20 mouse cellular contexts compared by ENCODE assay signal in the genomic region with DNA sequence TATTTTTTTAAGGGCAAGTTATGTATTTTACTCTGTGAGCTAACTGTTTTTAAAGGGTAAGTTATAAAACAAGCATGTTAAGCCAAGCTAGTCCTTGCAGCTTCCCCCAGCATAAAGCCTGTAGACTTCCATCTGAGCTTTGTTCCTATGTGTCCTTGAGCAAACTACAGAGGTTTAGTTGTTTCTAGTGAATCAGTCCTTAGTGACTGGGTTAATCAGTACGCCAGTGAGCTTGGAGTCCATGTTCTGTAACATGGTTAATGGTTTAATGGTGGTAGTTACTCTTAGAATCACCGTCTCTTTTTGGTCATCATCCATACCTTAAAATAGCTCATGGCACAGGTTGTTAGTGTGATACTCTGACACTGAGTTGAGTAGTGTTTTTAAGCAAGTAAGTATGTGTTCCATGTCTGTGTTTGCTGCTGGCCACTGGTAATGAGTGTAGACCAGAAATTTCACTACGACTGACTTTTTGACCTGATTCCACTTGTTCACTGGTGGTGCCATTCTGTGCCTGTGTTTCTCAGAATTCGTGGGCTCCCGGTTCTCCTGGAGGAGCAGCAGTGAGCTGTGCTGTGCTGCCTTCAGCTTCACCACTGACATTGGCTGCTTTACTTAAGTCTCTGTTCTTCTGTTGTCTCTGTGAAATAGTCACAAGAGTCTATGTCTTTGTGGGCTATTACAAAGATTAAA. TPM values are rescaled to one million over a fixed set of nuclear protein-coding genes. Genes with fewer than 3 reads are reported as not detected.
DNase-seq lines count a peak whose midpoint lies in the region; ATAC-seq and TF ChIP-seq lines count a peak whose summit lies in the region.
"Had no signal": no experiment of that assay in that cellular context is flagged by ENCODE, and none has a peak within 500 bp of the region (broad histone marks: within the 10 kb centered on the region; RNA-seq: fewer than 3 reads in every experiment).

No protein-coding gene starts in this region.

- DNase-seq in kidney, adult 18-20 months: peak; percentile 30
- no peak for DNase-seq in kidney, postnatal 14 days
- peak; percentile 65 for DNase-seq in liver, adult 2 months (ENCODE audit: extremely low read depth, low read depth, low spot score)
- no peak for DNase-seq in liver, embryonic 11.5 days (ENCODE audit: low spot score)
- DNase-seq in kidney, postnatal 36 days: peak; percentile 30 to 43
- DNase-seq in gastrocnemius, postnatal 25 days: no peak
- DNase-seq: adrenal gland, adult 2 months; adrenal gland, postnatal 25 days; cerebellum, adult 18-20 months; cerebellum, adult 9-11 months; gastrocnemius, adult 2 months; gastrocnemius, postnatal 36 days; heart, adult 18-20 months; heart, postnatal 36 days had no signal

- no peaks in the 10 kb centered on the region for H3K27me3 ChIP-seq in liver, adult 2 months (ENCODE audit: control insufficient read depth, insufficient read depth, low read length)
- no peaks in the 10 kb centered on the region for H3K27me3 ChIP-seq in liver, embryonic 11.5 days (replicated peaks; ENCODE audit: control insufficient read depth, insufficient read depth, low read length)
- H3K27me3 ChIP-seq in kidney, embryonic 16.5 days (ENCODE audit: insufficient read depth, low read length): no peaks in the 10 kb centered on the region
- no peaks in the 10 kb centered on the region for H3K27me3 ChIP-seq in forebrain, embryonic 16.5 days (replicated peaks; ENCODE audit: control insufficient read depth, insufficient read depth, low read length)
- H3K27me3 ChIP-seq: forebrain, embryonic 13.5 days; hindbrain, embryonic 12.5 days had no signal

- H3K4me3 ChIP-seq in liver, adult 2 months (ENCODE audit: insufficient read depth, low read depth, low read length): no peak overlapping the region
- no peak overlapping the region for H3K4me3 ChIP-seq in liver, embryonic 11.5 days (ENCODE audit: low read depth, low read length)
- H3K4me3 ChIP-seq in kidney, embryonic 16.5 days (ENCODE audit: low read length): no peak overlapping the region
- no peak overlapping the region for H3K4me3 ChIP-seq in forebrain, embryonic 16.5 days (replicated peaks; ENCODE audit: low read length)
- H3K4me3 ChIP-seq: embryonic facial prominence, embryonic 10.5 days; forebrain, embryonic 13.5 days; gastrocnemius, adult 2 months; heart, embryonic 10.5 days; hindbrain, embryonic 12.5 days had no signal

- H3K27ac ChIP-seq in liver, adult 2 months (replicated peaks; ENCODE audit: insufficient read depth, low read depth, low read length): peak overlapping the region; percentile 33
- H3K27ac ChIP-seq in liver, embryonic 11.5 days (ENCODE audit: low read depth, low read length): no peak overlapping the region
- 0 out of 2 replicates have a peak overlapping the region, but pooled peaks have one; percentile 29 for H3K27ac ChIP-seq in kidney, embryonic 16.5 days (ENCODE audit: low read length)
- no peak overlapping the region for H3K27ac ChIP-seq in forebrain, embryonic 16.5 days (ENCODE audit: low read length)
- H3K27ac ChIP-seq: embryonic facial prominence, embryonic 10.5 days; forebrain, embryonic 13.5 days; gastrocnemius, adult 2 months; heart, embryonic 10.5 days; hindbrain, embryonic 12.5 days had no signal

- peaks cover 21% of the 10 kb centered on the region for H3K79me2 ChIP-seq in liver, adult 2 months (ENCODE audit: control insufficient read depth, insufficient read depth, low read length)

- TF ChIP-seq POLR2A in liver, adult 2 months (IDR thresholded peaks at IDR 0.05; ENCODE audit: extremely low read depth, insufficient read depth, low read length): no peak

- ATAC-seq in liver, embryonic 11.5 days (replicated peaks; ENCODE audit: low FRiP score): no peak
- ATAC-seq in kidney, embryonic 16.5 days (ENCODE audit: low FRiP score, low TSS enrichment): peak; percentile 65; the same call in 1 of the 2 replicates
- ATAC-seq in forebrain, embryonic 16.5 days: no peak
- ATAC-seq: forebrain, embryonic 13.5 days had no signal

- no peak for TF ChIP-seq CTCF in liver, adult 2 months (IDR thresholded peaks at IDR 0.05; ENCODE audit: low read depth, low read length)

- no peak overlapping the region for H3K9ac ChIP-seq in liver, adult 2 months (ENCODE audit: low read depth, low read length)
- no peak overlapping the region for H3K9ac ChIP-seq in liver, embryonic 11.5 days (ENCODE audit: low read depth, low read length)
- H3K9ac ChIP-seq in kidney, embryonic 16.5 days (replicated peaks; ENCODE audit: low read length): no peak overlapping the region
- H3K9ac ChIP-seq in forebrain, embryonic 16.5 days (replicated peaks; ENCODE audit: low read depth, low read length): no peak overlapping the region
- H3K9ac ChIP-seq: forebrain, embryonic 13.5 days; hindbrain, embryonic 12.5 days had no signal

- 19% methylated on average over 5 of the region's 5 CpGs for WGBS in liver, adult 2 months
- WGBS in liver, embryonic 11.5 days: 76% methylated on average over 5 of the region's 5 CpGs
- WGBS in kidney, embryonic 16.5 days: 77% methylated on average over 5 of the region's 5 CpGs
- WGBS in forebrain, embryonic 16.5 days: 85% methylated on average over 5 of the region's 5 CpGs

- no peaks in the 10 kb centered on the region for H3K9me3 ChIP-seq in liver, embryonic 11.5 days (ENCODE audit: control insufficient read depth, low read length)
- H3K9me3 ChIP-seq in kidney, embryonic 16.5 days (ENCODE audit: low read length): no peaks in the 10 kb centered on the region
- H3K9me3 ChIP-seq in forebrain, embryonic 16.5 days (ENCODE audit: control insufficient read depth, low read length): no peaks in the 10 kb centered on the region
- H3K9me3 ChIP-seq: embryonic facial prominence, embryonic 10.5 days; forebrain, embryonic 13.5 days; heart, embryonic 10.5 days; hindbrain, embryonic 12.5 days had no signal

- no peaks in the 10 kb centered on the region for H3K36me3 ChIP-seq in liver, adult 2 months (ENCODE audit: control insufficient read depth, insufficient read depth, low read length)
- no peaks in the 10 kb centered on the region for H3K36me3 ChIP-seq in liver, embryonic 11.5 days (ENCODE audit: control insufficient read depth, insufficient read depth, low read length)
- no peaks in the 10 kb centered on the region for H3K36me3 ChIP-seq in kidney, embryonic 16.5 days (ENCODE audit: insufficient read depth, low read length)
- H3K36me3 ChIP-seq in forebrain, embryonic 16.5 days (ENCODE audit: control insufficient read depth, insufficient read depth): no peaks in the 10 kb centered on the region
- H3K36me3 ChIP-seq: hindbrain, embryonic 12.5 days had no signal

- no peak overlapping the region for H3K4me2 ChIP-seq in liver, embryonic 11.5 days
- H3K4me2 ChIP-seq in kidney, embryonic 16.5 days (replicated peaks; ENCODE audit: low read depth, low read length): no peak overlapping the region
- no peak overlapping the region for H3K4me2 ChIP-seq in forebrain, embryonic 16.5 days (ENCODE audit: low read length)
- H3K4me2 ChIP-seq: forebrain, embryonic 13.5 days; hindbrain, embryonic 12.5 days had no signal

- peaks cover 11% of the 10 kb centered on the region; the same call in 1 of the 2 replicates for H3K4me1 ChIP-seq in liver, adult 2 months (ENCODE audit: control insufficient read depth, insufficient read depth, low read length)
- H3K4me1 ChIP-seq in liver, embryonic 11.5 days (replicated peaks; ENCODE audit: control insufficient read depth, insufficient read depth, low read length): no peaks in the 10 kb centered on the region
- peaks cover 34% of the 10 kb centered on the region for H3K4me1 ChIP-seq in kidney, embryonic 16.5 days (ENCODE audit: insufficient read depth, low read length)
- peaks cover 12% of the 10 kb centered on the region for H3K4me1 ChIP-seq in forebrain, embryonic 16.5 days (replicated peaks; ENCODE audit: control insufficient read depth, insufficient read depth, low read length)
- H3K4me1 ChIP-seq: embryonic facial prominence, embryonic 10.5 days had no signal

RNA-seq across cellular contexts. Expression of gene Reps1, which starts 18.9 kb away (rescaled TPM):
- total RNA-seq in liver, adult 2 months (2014; rRNA removed): 12.2 and 12.4 TPM in 2 replicates
- 16.0 and 17.6 TPM in 2 replicates for polyA plus RNA-seq in liver, adult 2 months (2012; rRNA removed)
- polyA plus RNA-seq in liver, embryonic 11.5 days (2014; fragmentation: Nextera tagmentation; extraction: Ambion mirVana): 13.3 and 17.8 TPM in 2 replicates
- polyA plus RNA-seq in kidney, embryonic 16.5 days (2015; fragmentation: Nextera tagmentation; extraction: Ambion mirVana): 10.0 and 12.8 TPM in 2 replicates
- 10 to 100 TPM; 19.7 to 23.8 TPM for total RNA-seq in gastrocnemius, postnatal 25 days (2021)
- 12.1 and 15.4 TPM in 2 replicates for polyA plus RNA-seq in forebrain, embryonic 16.5 days (2015; fragmentation: Nextera tagmentation; extraction: Ambion mirVana)

RNA-seq across cellular contexts. Expression of gene Abracl, which starts 51.4 kb away (rescaled TPM):
- 13.2 and 14.3 TPM in 2 replicates for total RNA-seq in liver, adult 2 months (2014; rRNA removed)
- 5.8 and 6.3 TPM in 2 replicates for polyA plus RNA-seq in liver, adult 2 months (2012; rRNA removed)
- 109 and 115 TPM in 2 replicates for polyA plus RNA-seq in liver, embryonic 11.5 days (2014; fragmentation: Nextera tagmentation; extraction: Ambion mirVana)
- 102 and 111 TPM in 2 replicates for polyA plus RNA-seq in kidney, embryonic 16.5 days (2015; fragmentation: Nextera tagmentation; extraction: Ambion mirVana)
- 1 to 10 TPM; 6.3 to 7.8 TPM for total RNA-seq in gastrocnemius, postnatal 25 days (2021)
- polyA plus RNA-seq in forebrain, embryonic 16.5 days (2015; fragmentation: Nextera tagmentation; extraction: Ambion mirVana): 193 and 229 TPM in 2 replicates

Comparison
In these comparisons a context has a peak if more than half of its experiments do, and no peak if none do; other contexts are left out.
1. DNase-seq: peak in kidney, adult 18-20 months (single experiment), liver, adult 2 months (single experiment) and kidney, postnatal 36 days (2 of 2); none in kidney, postnatal 14 days (single experiment), liver, embryonic 11.5 days (single experiment) and gastrocnemius, postnatal 25 days (single experiment).
2. H3K27ac ChIP-seq: peak in liver, adult 2 months (single experiment) and kidney, embryonic 16.5 days (single experiment); none in liver, embryonic 11.5 days (single experiment) and forebrain, embryonic 16.5 days (single experiment).
3. RNA of gene Abracl, which starts 51.4 kb away (polyA plus RNA-seq): 193 to 229 TPM in forebrain, embryonic 16.5 days, 109 to 115 TPM in liver, embryonic 11.5 days and 102 to 111 TPM in kidney, embryonic 16.5 days; 5.8 to 6.3 TPM in liver, adult 2 months; every median in the first group is over 10 times any median in the second.